Mouse (Mus musculus) ES-E14 (cell line): ENCODE data around the gene As3mt.

ENCODE experiments used
- HCFC1 ChIP-seq: IDR thresholded peaks from 2 replicates; pipeline ENCODE4 v1.6.1; 2012; ENCODE audit warnings: low read length, inconsistent platforms, borderline replicate concordance; ENCODE audit not compliant: insufficient read depth
- ZC3H11A ChIP-seq: IDR thresholded peaks from 2 replicates; pipeline ENCODE4 v1.6.1; 2012; ENCODE audit warnings: low read depth, mild to moderate bottlenecking, inconsistent platforms, low read length, borderline replicate concordance
- ZNF384 ChIP-seq: IDR thresholded peaks from 2 replicates; pipeline ENCODE4 v1.6.1; 2012; ENCODE audit warnings: low read depth, low read length, inconsistent platforms

- TF ChIP-seq ZNF384 = no peak
- no peak for TF ChIP-seq ZC3H11A
- no peak for TF ChIP-seq HCFC1
Measured at GRCm38 (mm10) chr19:46715016-46715415, 7.8 kb downstream of the As3mt start.
